Mouse (Mus musculus) midbrain, postnatal 0 days (tissue): ENCODE results near the gene Arhgap32. TPM values are rescaled to one million over a fixed set of nuclear protein-coding genes. Genes with fewer than 3 reads are reported as not detected.

Experiments used
- ATAC-seq: fragments of 200-750 bp; cut with Nextera tagmentation; 2 replicates; pipeline ENCODE4 v1.8.0; 2017; ENCODE audit warnings: moderate number of reproducible peaks, mild to moderate bottlenecking, moderate TSS enrichment, moderate library complexity; ENCODE audit not compliant: low FRiP score
- DNase-seq: peaks from one replicate; pipeline ENCODE4 v3.0.0-alpha.2; 2015; ENCODE audit warnings: low spot score
- H3K27ac ChIP-seq: fragments of 300-500 bp; sonication (generic); 2 replicates; pipeline ENCODE4 v1.5.1; 2014; ENCODE audit warnings: low read depth, mild to moderate bottlenecking, low read length, mixed read lengths
- H3K27me3 ChIP-seq: fragments of 300-500 bp; sonication (generic); 2 replicates; pipeline ENCODE4 v1.6.1; 2014; ENCODE audit warnings: low read length, control low read depth, mixed read lengths; ENCODE audit not compliant: insufficient read depth
- H3K36me3 ChIP-seq: fragments of 300-500 bp; sonication (generic); 2 replicates; pipeline ENCODE4 v1.6.1; 2014; ENCODE audit warnings: low read length, control low read depth, mixed read lengths; ENCODE audit not compliant: insufficient read depth
- H3K4me1 ChIP-seq: fragments of 300-500 bp; sonication (generic); 2 replicates; pipeline ENCODE4 v1.6.1; 2014; ENCODE audit warnings: mild to moderate bottlenecking, control low read depth, antibody characterized with exemption, low read length, mixed read lengths; ENCODE audit not compliant: insufficient read depth
- H3K4me2 ChIP-seq: fragments of 300-500 bp; sonication (generic); 2 replicates; pipeline ENCODE4 v1.6.1; 2014; ENCODE audit warnings: low read depth, mild to moderate bottlenecking, low read length, mixed read lengths; ENCODE audit not compliant: poor library complexity, severe bottlenecking
- H3K4me3 ChIP-seq: fragments of 300-500 bp; sonication (generic); 2 replicates; pipeline ENCODE4 v1.5.1; 2014; ENCODE audit warnings: low read depth, mild to moderate bottlenecking, low read length, moderate library complexity
- H3K9ac ChIP-seq: fragments of 300-500 bp; sonication (generic); replicated peaks from 2 replicates; pipeline ENCODE4 v1.6.1; 2014; ENCODE audit warnings: mild to moderate bottlenecking, low read length, moderate library complexity, mixed read lengths; ENCODE audit not compliant: poor library complexity, severe bottlenecking
- H3K9me3 ChIP-seq: fragments of 300-500 bp; sonication (generic); 2 replicates; pipeline ENCODE4 v1.6.1; 2016; ENCODE audit warnings: low read length, control low read depth
- CTCF ChIP-seq: IDR thresholded peaks from 2 replicates; pipeline ENCODE4 v1.5.1; 2016; ENCODE audit warnings: antibody characterized with exemption, mild to moderate bottlenecking
- WGBS: fragments of 180-500 bp; shearing (Covaris S2); extraction: QIAGEN DNeasy Blood & Tissue Kit; methylation state at CpG from one replicate; pipeline ENCODE4 v1.1.7; 2014; 5-methylcytosine and 5-hydroxymethylcytosine counted together
- polyA plus RNA-seq: library from polyadenylated mRNA; unstranded; fragments of >200 nt; fragmentation: Nextera tagmentation; extraction: Ambion mirVana; gene quantifications from 2 replicates; pipeline ENCODE4 v1.2.1, GENCODE M21; 2015
- total RNA-seq: library from RNA; depleted of rRNA; stranded (reverse); fragments of >200 nt; gene quantifications from 2 replicates; pipeline ENCODE4 v1.2.3, GENCODE M21; 2014

Arhgap32 gene
- total and polyA plus RNA-seq, 2 experiments from 2014 or later: 8.3 to 48.3 TPM

GRCm38 (mm10) chr9:32223739-32224529 is 108.0 kb downstream of the Arhgap32 start:
- 0 out of 2 replicates have a peak, but pooled peaks have one; percentile 41 for ATAC-seq
- Histone ChIP-seq H3K4me2 (no peak overlapping the region), H3K9ac (no peak overlapping the region), H3K4me3 (no peak overlapping the region), H3K4me1 (peaks cover 6% of the 10 kb centered on the region), H3K9me3 (no peaks in the 10 kb centered on the region), H3K27ac (0 out of 2 replicates have a peak overlapping the region, but pooled peaks have one; percentile 21), H3K36me3 (no peaks in the 10 kb centered on the region), H3K27me3 (no peaks in the 10 kb centered on the region)
- 29% methylated on average over 5 of the region's 5 CpGs for WGBS
- peak; percentile 62 for DNase-seq
- no peak for TF ChIP-seq CTCF

DNA sequence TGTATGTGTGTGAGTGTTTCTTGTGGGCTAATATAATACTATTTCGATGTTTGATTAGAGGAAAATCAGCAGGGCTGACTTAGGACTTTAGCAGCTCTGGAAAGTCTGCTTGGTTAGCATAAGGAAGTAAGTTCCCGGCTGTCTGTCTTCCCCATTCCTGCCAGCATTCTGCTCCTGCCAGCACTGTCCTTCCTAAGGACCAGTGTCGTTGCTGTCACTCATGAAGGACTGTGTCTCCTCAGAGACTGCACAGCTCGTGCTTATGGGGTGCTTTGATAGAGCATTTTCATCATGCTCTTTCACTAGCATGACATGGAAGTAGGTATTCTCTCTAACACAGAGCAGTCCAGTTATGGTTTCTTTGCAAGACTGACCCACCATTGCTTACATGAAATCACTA is 109.0 kb downstream of the Arhgap32 start:
- DNase-seq: no peak
- H3K27me3 ChIP-seq: no peaks in the 10 kb centered on the region
- no peak overlapping the region for H3K9ac ChIP-seq
- WGBS: 48% methylated on average over 4 of the region's 4 CpGs
- no peak overlapping the region for H3K27ac ChIP-seq
- no peak overlapping the region for H3K4me3 ChIP-seq
- no peak for TF ChIP-seq CTCF
- H3K4me2 ChIP-seq: no peak overlapping the region
- peaks cover 6% of the 10 kb centered on the region for H3K4me1 ChIP-seq
- H3K9me3 ChIP-seq: no peaks in the 10 kb centered on the region
- ATAC-seq: no peak
- no peaks in the 10 kb centered on the region for H3K36me3 ChIP-seq

DNA sequence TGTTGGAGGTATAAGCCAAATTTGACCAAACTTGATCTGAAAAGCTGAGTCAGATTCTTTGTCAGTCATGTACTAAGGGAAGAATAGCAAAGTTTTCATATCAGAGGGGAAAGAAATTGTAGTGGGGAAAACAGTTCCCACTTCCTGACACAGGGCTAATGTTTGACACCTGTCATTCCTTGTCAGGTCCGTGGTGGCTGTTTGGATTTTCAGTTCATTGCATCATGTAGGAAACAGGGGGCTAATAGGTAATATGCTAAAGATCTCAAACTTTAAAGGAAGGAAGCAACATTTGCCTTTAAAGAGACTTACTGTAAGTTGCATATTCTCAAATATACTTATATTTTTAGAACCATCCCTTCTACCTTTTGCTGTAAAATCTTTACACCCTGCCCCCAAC is 109.6 kb downstream of the Arhgap32 start:
- Histone ChIP-seq H3K27ac (no peak overlapping the region), H3K4me1 (peaks cover 6% of the 10 kb centered on the region), H3K4me2 (no peak overlapping the region), H3K4me3 (no peak overlapping the region), H3K9me3 (no peaks in the 10 kb centered on the region), H3K27me3 (no peaks in the 10 kb centered on the region), H3K9ac (no peak overlapping the region), H3K36me3 (no peaks in the 10 kb centered on the region)
- WGBS: 77% methylated on average over 1 of the region's 1 CpGs
- DNase-seq: no peak
- ATAC-seq: no peak
- no peak for TF ChIP-seq CTCF

DNA sequence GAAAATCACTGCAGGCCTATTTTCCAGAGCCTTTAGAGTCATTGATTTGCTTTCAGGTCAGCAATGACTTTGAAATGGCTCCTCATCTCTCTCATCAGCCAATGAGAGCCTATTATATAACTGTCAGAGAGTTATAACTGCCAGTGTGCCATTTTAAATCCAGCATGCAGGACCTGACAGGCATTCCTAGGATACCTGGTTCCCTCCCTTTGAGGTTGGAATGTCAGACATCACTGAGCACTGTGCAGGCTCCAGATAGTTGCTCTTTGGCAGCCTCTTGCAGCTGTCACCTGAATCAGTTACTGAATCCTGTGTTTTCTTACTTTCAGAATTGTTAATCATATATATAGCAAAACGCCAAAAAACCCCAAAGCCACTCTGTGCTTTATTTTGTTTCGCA is 111.1 kb downstream of the Arhgap32 start:
- Histone ChIP-seq H3K27ac (no peak overlapping the region), H3K36me3 (no peaks in the 10 kb centered on the region), H3K9me3 (no peaks in the 10 kb centered on the region), H3K4me2 (no peak overlapping the region), H3K4me1 (peaks cover 6% of the 10 kb centered on the region), H3K4me3 (no peak overlapping the region), H3K9ac (no peak overlapping the region), H3K27me3 (no peaks in the 10 kb centered on the region)
- DNase-seq: no peak
- no peak for ATAC-seq
- TF ChIP-seq CTCF: no peak
- WGBS: 80% methylated on average over 2 of the region's 2 CpGs

- WGBS: 91% methylated on average over 4 of the region's 4 CpGs
- H3K4me3 ChIP-seq: no peak overlapping the region
- no peaks in the 10 kb centered on the region for H3K9me3 ChIP-seq
- H3K4me2 ChIP-seq: no peak overlapping the region
- ATAC-seq (no peak), DNase-seq (no peak)
- no peaks in the 10 kb centered on the region for H3K36me3 ChIP-seq
- no peak overlapping the region for H3K9ac ChIP-seq
- no peak for TF ChIP-seq CTCF
- H3K27ac ChIP-seq: no peak overlapping the region
- no peaks in the 10 kb centered on the region for H3K27me3 ChIP-seq
- no peaks in the 10 kb centered on the region for H3K4me1 ChIP-seq
Measured at GRCm38 (mm10) chr9:32233593-32233992, 117.7 kb downstream of the Arhgap32 start.

DNA sequence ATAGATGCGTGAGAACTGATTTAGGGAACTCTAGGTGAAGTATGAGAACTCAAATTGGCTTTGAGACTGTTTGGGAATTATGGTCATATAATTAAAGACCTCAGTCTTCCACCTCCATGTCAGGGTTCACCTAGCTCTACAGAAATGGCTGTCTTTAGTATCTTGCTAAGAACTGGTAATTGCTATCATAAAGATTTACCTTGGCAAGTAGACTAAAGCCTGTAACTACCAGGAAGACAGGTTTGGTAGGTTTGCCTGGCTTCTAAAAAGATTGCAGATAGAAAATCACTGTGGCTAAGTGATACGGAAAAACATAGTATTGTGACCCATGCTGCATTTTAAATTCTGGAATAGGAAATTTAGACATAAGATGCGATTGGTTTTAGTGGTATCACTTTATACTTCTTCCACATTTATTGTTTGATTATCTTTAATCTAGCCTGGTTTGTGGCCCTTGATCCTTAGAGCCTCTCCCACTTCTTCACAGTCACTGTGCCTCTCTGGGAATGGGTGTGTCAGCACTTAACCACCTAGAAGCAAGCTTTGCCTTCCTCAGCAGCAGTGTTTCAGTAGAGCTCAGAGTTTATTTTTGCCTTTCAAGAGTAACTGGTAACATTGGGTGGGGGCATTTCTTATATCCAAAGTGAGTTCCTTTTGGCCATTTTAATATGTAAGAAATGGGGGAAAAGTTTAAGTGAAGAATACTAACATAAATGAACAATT is 119.0 kb downstream of the Arhgap32 start:
- 93% methylated on average over 3 of the region's 3 CpGs for WGBS

More for the DNA sequence above, 119.0 kb downstream of the Arhgap32 start:
- no peak for ATAC-seq
- DNase-seq: no peak
- Histone ChIP-seq H3K9me3 (no peaks in the 10 kb centered on the region), H3K9ac (no peak overlapping the region), H3K27me3 (no peaks in the 10 kb centered on the region), H3K4me3 (no peak overlapping the region), H3K27ac (no peak overlapping the region), H3K4me1 (no peaks in the 10 kb centered on the region), H3K4me2 (no peak overlapping the region), H3K36me3 (no peaks in the 10 kb centered on the region)
- no peak for TF ChIP-seq CTCF
